Mouse (Mus musculus): ENCODE measurements around the gene Ddb1.

The Ddb1 gene

DNA sequence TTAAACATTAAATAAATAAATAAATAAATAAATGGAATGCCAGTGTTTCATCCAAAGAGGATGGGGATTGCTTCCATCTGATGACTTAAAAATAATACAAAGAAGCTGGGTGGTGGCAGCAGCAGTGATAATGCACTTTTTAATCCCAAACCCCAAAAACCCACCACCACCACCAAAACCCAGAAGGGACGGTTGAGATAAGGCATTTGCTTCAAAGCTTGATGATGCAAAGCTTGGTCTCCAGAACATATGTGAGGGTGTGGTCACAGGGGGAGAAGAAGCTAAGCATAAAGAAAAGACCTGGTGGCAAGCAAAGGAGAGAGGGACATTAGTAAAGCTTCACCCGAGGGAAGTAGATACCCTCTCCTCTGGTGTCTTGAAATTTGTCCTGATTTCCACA is 56.8 kb downstream of the Ddb1 start:
- no peak for DNase-seq (ENCODE audit: low spot score)

DNA sequence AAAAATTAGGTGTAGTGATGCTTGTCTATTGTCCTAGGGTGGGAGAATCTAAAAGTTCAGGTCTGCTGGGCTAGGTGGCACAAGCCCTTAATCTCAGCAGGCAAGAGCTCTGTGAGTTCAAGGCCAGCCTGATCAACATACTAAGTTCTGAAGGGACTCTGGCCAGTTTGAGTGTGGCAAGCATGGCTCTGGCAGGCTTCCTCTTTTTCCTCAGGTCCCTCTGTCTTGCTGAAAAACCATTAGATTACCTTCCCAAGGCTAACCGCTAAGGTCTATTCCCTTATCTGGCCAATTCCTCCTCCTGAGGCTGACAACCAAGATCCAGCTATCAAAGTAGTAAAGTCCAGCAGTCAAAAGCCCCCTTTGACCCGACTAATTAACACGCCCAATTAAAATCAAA is 57.5 kb downstream of the Ddb1 start:
- DNase-seq (ENCODE audit: low spot score) = no peak

DNA sequence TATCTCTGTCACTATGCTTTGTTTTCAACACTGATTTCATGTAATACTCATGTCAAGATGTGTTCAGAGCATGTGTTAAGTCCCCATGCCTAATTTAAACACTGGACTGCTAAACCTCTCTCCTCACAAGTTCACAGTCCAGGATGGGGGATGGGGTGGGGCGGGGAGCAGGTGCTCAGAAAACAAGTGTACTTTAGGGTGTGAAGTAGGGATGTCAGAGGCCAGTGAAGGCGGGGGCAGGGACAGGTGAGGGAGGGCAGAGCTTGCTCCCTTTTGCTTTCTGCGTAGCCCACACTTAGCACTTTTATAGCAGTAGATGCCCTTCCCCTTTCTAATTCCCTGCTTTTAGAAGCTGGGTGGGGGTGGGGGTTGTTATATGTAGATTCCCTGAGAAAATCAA is 60.0 kb downstream of the Ddb1 start:
- DNase-seq (ENCODE audit: low spot score) = no peak

DNA sequence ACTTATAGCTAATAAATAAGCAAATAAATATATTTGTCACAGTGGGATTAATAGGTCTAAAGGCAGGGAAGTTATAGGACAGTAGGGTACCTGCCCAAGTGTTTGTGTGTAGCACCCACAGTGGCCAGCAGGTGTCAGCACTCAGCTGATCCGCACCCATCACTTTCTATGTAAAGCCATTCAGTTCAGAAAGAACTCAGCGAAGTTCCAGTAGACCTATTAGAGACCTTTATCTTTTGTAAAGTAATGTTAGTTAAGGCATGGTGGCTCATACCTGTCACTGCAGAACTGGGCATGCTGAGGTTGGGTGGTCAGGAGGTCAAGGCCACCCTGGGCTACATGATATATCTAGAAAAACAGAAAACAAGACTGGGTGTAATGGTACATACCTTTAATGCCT is 60.4 kb downstream of the Ddb1 start:
- DNase-seq (ENCODE audit: low spot score) = peak; percentile 80

DNA sequence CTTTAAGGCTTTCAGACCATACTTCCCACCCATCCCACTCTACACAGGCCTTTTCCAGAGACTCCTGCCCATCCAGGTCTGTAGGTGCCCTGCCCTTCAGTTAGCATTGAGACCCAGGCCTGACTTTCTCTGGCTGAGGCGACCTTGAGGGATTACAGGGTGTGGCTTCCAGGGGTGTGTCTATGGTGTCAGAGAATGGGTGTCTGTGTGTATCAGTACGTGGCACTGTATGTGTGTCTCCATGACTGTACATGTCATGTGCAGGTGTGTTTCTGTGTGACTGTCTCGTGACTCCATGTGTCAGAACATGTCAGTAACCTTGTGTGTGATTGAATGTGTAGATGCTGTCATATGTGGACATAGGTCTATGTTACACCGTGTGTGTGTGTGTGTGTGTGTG is 66.2 kb downstream of the Ddb1 start:
- DNase-seq (ENCODE audit: low spot score) = no peak

DNA sequence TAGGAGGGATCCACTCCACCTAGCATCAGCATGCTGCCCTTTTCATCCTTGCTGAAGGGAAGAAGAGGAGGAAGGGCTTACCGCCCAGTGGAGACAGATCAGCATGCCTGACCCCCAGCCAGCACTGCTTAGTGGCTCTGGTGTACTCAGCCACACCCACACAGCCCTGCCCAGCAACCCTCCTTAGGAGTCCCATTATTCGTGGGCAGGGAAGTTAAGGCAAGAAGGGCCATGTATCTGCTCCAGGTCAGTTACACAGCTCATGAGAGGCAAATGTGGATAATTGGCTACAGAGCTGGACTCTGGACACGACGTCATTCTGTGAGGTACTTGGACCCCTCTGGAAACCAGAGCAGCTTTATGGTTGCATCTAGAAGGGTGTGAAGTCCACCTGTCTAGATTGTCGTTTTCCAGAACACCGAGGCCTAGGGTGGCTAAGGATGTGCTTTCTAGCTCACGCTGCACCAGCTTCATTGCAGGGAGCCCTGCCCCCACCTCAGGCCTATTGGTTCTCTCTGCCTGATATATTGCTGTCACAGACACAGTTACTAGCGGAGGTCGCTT is 66.8 kb downstream of the Ddb1 start:
- DNase-seq (ENCODE audit: low spot score) = no peak

DNA sequence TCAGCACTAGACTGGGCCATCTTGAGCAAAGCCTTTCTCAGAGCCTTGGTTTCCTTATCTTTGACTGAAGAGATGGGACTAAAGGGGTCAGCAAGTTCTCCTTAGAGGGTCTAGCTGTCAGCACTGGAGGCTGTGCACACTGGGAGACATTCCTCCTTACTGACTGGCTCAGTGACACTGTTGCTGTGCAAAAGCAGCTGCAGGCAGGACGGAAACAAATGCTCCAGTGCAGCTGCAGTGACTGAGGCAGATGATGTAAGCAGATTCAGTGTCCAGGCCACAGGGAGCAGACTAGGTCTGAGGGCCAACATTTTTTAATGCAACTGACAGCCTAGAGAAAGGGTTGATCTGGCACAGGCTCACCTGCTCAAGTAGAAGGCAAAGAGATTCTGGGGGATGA is 68.1 kb downstream of the Ddb1 start:
- DNase-seq (ENCODE audit: low spot score) = peak; percentile 16

DNA sequence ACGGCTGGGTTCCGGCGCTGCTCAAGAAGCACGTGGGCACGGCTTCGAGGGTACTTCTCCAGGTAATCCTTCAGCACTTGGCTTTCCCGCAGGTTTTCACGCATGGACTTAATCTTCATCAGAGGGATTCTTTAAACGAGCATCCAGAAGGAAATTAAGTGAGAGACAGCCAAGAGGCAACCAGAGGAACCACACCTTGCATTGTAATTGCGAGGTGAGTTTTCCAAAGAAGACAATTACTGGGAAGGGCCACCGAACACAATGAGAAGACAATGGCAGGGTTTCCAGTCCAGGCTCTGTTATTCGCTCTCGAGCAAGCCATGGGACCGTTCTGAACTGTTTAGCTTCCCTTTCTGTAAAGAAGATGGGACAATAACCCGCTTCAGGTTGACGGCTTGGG is 71.5 kb downstream of the Ddb1 start:
- no peak for DNase-seq (ENCODE audit: low spot score)

DNA sequence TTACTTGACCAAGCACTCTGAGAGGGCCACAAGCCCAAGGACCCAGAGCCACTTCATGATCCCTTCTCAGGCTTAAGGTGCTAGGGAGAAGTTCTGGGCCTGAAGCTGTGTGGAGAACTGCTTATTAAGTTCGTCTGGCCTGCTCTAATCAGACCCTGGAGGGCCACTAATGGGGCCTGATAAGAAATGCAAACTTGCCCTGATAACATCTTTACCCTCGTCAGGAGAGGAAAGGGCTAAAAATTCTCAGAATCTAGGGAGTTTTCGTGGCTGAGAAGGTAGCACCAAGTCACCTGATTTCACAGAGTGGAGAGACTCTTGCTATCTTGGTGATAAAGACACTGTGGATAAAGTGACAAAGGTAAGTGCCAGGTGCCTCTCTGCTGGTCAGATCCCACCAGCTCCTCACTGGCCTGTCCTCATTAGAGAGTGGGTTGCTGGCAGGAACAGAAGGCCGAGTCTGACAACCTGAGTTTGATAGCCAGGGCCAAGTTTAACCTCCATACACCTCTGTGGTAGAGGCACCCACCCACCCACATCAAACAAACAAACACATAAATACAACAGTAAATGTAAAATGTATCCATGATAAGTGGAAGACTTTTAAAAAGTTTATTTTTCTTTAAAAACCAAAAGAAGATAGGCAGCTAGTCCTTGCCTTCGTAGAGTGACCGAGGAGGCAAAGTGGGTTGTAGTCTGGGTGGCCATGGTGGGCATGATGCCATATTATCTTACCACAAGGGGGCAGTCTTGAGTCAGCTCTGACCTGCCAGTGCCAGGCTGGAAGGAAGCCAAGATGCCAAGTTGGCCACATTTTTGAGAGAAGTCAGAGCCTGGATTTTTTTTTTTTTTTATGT is 73.0 kb downstream of the Ddb1 start, which contains the start of gene Pga5:
TSS of gene Pga5 (minus strand) at position 157 of the 857 bp plus-strand sequence.
- peak; percentile 82 for DNase-seq (ENCODE audit: low spot score)

DNA sequence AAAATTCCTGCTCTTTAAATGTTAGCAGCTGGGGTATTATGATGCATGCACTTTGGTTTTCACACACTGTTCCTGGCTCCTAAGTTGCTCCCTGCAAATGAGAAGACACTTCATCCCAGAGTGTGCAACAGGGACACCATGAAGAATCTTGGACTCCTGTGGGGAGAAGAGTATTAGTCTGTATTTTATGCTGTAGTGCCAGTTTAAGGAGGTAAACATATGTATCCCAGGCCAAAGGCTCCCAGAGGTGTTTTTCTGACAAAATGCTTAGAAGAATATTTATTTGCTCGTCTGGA is 73.6 kb downstream of the Ddb1 start:
- no peak for DNase-seq (ENCODE audit: low spot score)
